Mouse (Mus musculus): ENCODE measurements around the gene Trank1.

DNA sequence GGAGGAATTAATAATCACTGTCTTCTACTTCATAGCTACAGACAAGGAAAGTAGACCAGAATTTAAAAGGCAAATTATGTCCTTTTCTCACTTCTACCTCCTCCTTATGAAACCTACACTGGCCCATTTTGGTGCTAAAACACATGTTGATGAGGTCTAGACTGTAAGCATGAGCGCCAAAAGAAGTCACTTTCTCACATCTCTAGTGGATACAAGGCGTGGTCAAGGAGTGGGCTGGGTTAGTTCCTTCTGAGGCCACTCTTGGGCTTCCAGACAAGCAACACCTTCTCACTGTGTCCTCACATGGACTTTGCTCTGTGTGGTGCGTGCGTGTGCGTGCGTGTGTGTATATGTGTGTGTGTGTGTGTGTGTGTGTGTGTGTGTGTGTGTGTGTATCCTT is 70.9 kb downstream of the Trank1 start:
- TF ChIP-seq CTCF (IDR thresholded peaks at IDR 0.05; ENCODE audit: control insufficient read depth, insufficient read depth, low read length) (no peak), POLR2A (IDR thresholded peaks at IDR 0.05; ENCODE audit: borderline replicate concordance, control insufficient read depth, low read depth, low read length) (no peak)

Data from bone marrow, adult 2 months (tissue).